Mouse (Mus musculus): ENCODE data around the gene Cbfb.

- no peak for TF ChIP-seq CTCF (IDR thresholded peaks at IDR 0.05; ENCODE audit: low read depth, low read length)
- no peak for TF ChIP-seq GATA1 (IDR thresholded peaks at IDR 0.05; ENCODE audit: borderline replicate concordance, low read length)
- no peak for TF ChIP-seq TAL1 (conservative IDR thresholded peaks at IDR 0.05; ENCODE audit: low read depth, low read length)
- TF ChIP-seq GATA2 (IDR thresholded peaks at IDR 0.05; ENCODE audit: borderline replicate concordance, low read depth, low read length): no peak
Measured at GRCm38 (mm10) chr8:105223850-105224249, 53.4 kb downstream of the Cbfb start.
